In the genomic region with DNA sequence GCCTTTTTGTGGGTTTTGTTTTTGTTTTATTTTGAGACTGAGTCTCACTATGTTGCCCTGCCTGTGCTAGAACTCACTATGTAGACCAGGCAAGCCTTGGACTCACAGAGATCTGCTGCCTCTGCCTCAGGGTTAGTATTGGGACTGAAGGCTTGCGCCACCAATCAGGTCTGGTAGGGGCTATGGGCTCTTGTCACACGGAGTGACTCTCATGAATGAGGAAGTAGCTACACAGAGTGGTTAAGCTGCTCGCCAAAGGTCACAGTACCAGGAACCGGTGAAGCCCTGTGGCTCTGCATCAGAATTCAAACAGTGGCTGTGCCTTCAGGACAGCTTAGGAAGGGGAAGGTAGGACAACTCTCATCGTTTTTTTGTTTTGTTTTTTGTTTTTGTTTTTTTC, we compare ENCODE assay signal across 13 mouse cellular contexts. TPM values are rescaled to one million over a fixed set of nuclear protein-coding genes. Genes with fewer than 3 reads are reported as not detected.
DNase-seq lines count a peak whose midpoint lies in the region; ATAC-seq and TF ChIP-seq lines count a peak whose summit lies in the region.
"Had no signal": no experiment of that assay in that cellular context is flagged by ENCODE, and none has a peak within 500 bp of the region (broad histone marks: within the 10 kb centered on the region; RNA-seq: fewer than 3 reads in every experiment).

No protein-coding gene starts in this region.

- WGBS in heart, embryonic 10.5 days = 57% methylated on average over 5 of the region's 5 CpGs
- 56% methylated on average over 5 of the region's 5 CpGs for WGBS in heart, embryonic 11.5 days (ENCODE audit: insufficient replicate concordance)

- DNase-seq in heart, embryonic 10.5 days (ENCODE audit: low spot score) = peak; percentile 71
- peak; percentile 74 for DNase-seq in MEL (ENCODE audit: low read depth, low spot score)
- peak; percentile 16 for DNase-seq in liver
- peak; percentile 48 to 69 for DNase-seq in monocyte, adult 2 months (ENCODE audit: low read depth in 1 of 2, low spot score in 2 of 2)
- no peak for DNase-seq in right cerebral cortex, postnatal 10 days (ENCODE audit: low spot score in 2 of 2)
- DNase-seq in heart, adult 18-20 months = no peak
- no peak for DNase-seq in cerebellum, postnatal 10 days
- DNase-seq: right cerebral cortex, postnatal 25 days had no signal

- no peak overlapping the region for H3K9ac ChIP-seq in heart, embryonic 11.5 days (ENCODE audit: low read depth, low read length)
- no peak overlapping the region; the same call in 1 of the 2 replicates for H3K9ac ChIP-seq in MEL (ENCODE audit: control insufficient read depth, low read depth, low read length, poor library complexity, severe bottlenecking)
- H3K9ac ChIP-seq: hindbrain, embryonic 15.5 days had no signal

- TF ChIP-seq RAD21 in MEL (IDR thresholded peaks at IDR 0.05; ENCODE audit: low read depth, low read length) = no peak

- TF ChIP-seq POLR2A in MEL (IDR thresholded peaks at IDR 0.05; ENCODE audit: control insufficient read depth in 1 of 2, insufficient read depth in 1 of 2, low read depth in 1 of 2, low read length in 2 of 2, poor library complexity in 1 of 2) = no peak

- TF ChIP-seq EP300 in MEL (IDR thresholded peaks at IDR 0.05; ENCODE audit: low read depth in 1 of 2, low read length in 2 of 2) = peak in 1 of 2 experiments; percentile 33; a peak in 1 of 4 replicates

- peaks cover 14% of the 10 kb centered on the region for H3K4me1 ChIP-seq in heart, embryonic 10.5 days
- H3K4me1 ChIP-seq in heart, embryonic 11.5 days (ENCODE audit: control insufficient read depth, insufficient read depth, low read length) = 0 out of 2 replicates have a peak, but pooled peaks cover 4% of the 10 kb centered on the region
- H3K4me1 ChIP-seq in MEL (ENCODE audit: control insufficient read depth in 1 of 2, insufficient read depth in 2 of 2, low read length in 2 of 2) = peaks cover 0 to 9% of the 10 kb centered on the region in 2 experiments; a peak in 3 of 4 replicates

- no peaks in the 10 kb centered on the region for H3K27me3 ChIP-seq in heart, embryonic 10.5 days (ENCODE audit: insufficient read depth, poor library complexity, severe bottlenecking)
- H3K27me3 ChIP-seq in heart, embryonic 11.5 days (ENCODE audit: control insufficient read depth, insufficient read depth, low read length) = peaks cover 2% of the 10 kb centered on the region; the same call in 1 of the 2 replicates
- no peaks in the 10 kb centered on the region for H3K27me3 ChIP-seq in MEL (ENCODE audit: control insufficient read depth in 1 of 2, insufficient read depth in 2 of 2, low read length in 2 of 2)
- H3K27me3 ChIP-seq: hindbrain, embryonic 15.5 days had no signal

- no peak for ATAC-seq in heart, embryonic 11.5 days (replicated peaks; ENCODE audit: insufficient number of reproducible peaks, low FRiP score, low TSS enrichment)

- no peaks in the 10 kb centered on the region for H3K36me3 ChIP-seq in heart, embryonic 10.5 days
- no peaks in the 10 kb centered on the region for H3K36me3 ChIP-seq in heart, embryonic 11.5 days (ENCODE audit: control insufficient read depth, insufficient read depth, low read length)
- no peaks in the 10 kb centered on the region for H3K36me3 ChIP-seq in MEL (ENCODE audit: control insufficient read depth in 1 of 2, insufficient read depth in 2 of 2, low read length in 2 of 2)
- H3K36me3 ChIP-seq: hindbrain, embryonic 15.5 days had no signal

- no peaks in the 10 kb centered on the region for H3K9me3 ChIP-seq in heart, embryonic 10.5 days
- H3K9me3 ChIP-seq in heart, embryonic 11.5 days (replicated peaks; ENCODE audit: control insufficient read depth, low read length) = no peaks in the 10 kb centered on the region
- H3K9me3 ChIP-seq in MEL (replicated peaks; ENCODE audit: insufficient read depth, low read length) = no peaks in the 10 kb centered on the region
- H3K9me3 ChIP-seq: hindbrain, embryonic 15.5 days had no signal

- no peak overlapping the region for H3K4me3 ChIP-seq in heart, embryonic 10.5 days
- no peak overlapping the region for H3K4me3 ChIP-seq in heart, embryonic 11.5 days (ENCODE audit: low read depth, low read length)
- H3K4me3 ChIP-seq in MEL (ENCODE audit: control insufficient read depth in 1 of 2, insufficient read depth in 1 of 2, low read depth in 2 of 2, low read length in 2 of 2) = no peak overlapping the region
- H3K4me3 ChIP-seq: hindbrain, embryonic 15.5 days; myocyte had no signal

- no peaks in the 10 kb centered on the region for H3K79me2 ChIP-seq in MEL (ENCODE audit: control insufficient read depth, insufficient read depth, low read length, poor library complexity)

- H3K27ac ChIP-seq in heart, embryonic 10.5 days = no peak overlapping the region
- no peak overlapping the region for H3K27ac ChIP-seq in heart, embryonic 11.5 days (ENCODE audit: low read depth, low read length)
- no peak overlapping the region for H3K27ac ChIP-seq in MEL (ENCODE audit: control insufficient read depth, low read depth, low read length)
- H3K27ac ChIP-seq: hindbrain, embryonic 15.5 days had no signal

- no peak for TF ChIP-seq CTCF in MEL (IDR thresholded peaks at IDR 0.05 in 2 of 3, conservative IDR thresholded peaks at IDR 0.05 in 1 of 3; ENCODE audit: control insufficient read depth in 1 of 3, insufficient read depth in 1 of 3, low read depth in 2 of 3, low read length in 3 of 3, poor library complexity in 1 of 3, severe bottlenecking in 1 of 3)

- no peak overlapping the region for H3K4me2 ChIP-seq in heart, embryonic 11.5 days
- H3K4me2 ChIP-seq: hindbrain, embryonic 15.5 days had no signal

TF ChIP-seq in MEL, 35 proteins besides CTCF, POLR2A, EP300 and RAD21:
- 0 out of 2 replicates have a peak, but pooled peaks have one; percentile 9 for TF ChIP-seq ETS1 (IDR thresholded peaks at IDR 0.05; ENCODE audit: low read depth, low read length)
- TF ChIP-seq USF2 (IDR thresholded peaks at IDR 0.05; ENCODE audit: borderline replicate concordance in 1 of 2, insufficient read depth in 1 of 2, low read depth in 1 of 2, low read length in 2 of 2) = no peak
- peak; percentile 72 for TF ChIP-seq ELF1 (IDR thresholded peaks at IDR 0.05; ENCODE audit: low read depth, low read length)

RNA-seq across cellular contexts. Expression of gene Dao, which starts 4.1 kb away (rescaled TPM):
- polyA plus RNA-seq in heart, embryonic 10.5 days (2016; fragmentation: Nextera tagmentation; extraction: Ambion mirVana) = not detected in 2 replicates
- not detected in 2 replicates for polyA plus RNA-seq in heart, embryonic 11.5 days (2014; fragmentation: Nextera tagmentation; extraction: Ambion mirVana)
- total RNA-seq in MEL (2012; rRNA removed) = not detected in 2 replicates
- polyA plus RNA-seq in MEL (2012; ENCODE audit: insufficient read depth in 1 of 2, insufficient read length in 2 of 2, low read depth in 1 of 2, low replicate concordance in 2 of 2, missing spikeins in 1 of 2) = under 1 TPM in 1 of 2 experiments, not detected in 1; 0.04 TPM
- not detected for total RNA-seq in heart, adult 18-20 months (2021)
- total RNA-seq: gastrocnemius, postnatal 4 days; left cerebral cortex, adult 18-20 months had no signal
- polyA plus RNA-seq: myocyte had no signal

RNA-seq across cellular contexts. Expression of gene Ssh1, which starts 5.7 kb away (rescaled TPM):
- 16.7 and 18.3 TPM in 2 replicates for polyA plus RNA-seq in heart, embryonic 10.5 days (2016; fragmentation: Nextera tagmentation; extraction: Ambion mirVana)
- 18.2 and 35.8 TPM in 2 replicates for polyA plus RNA-seq in heart, embryonic 11.5 days (2014; fragmentation: Nextera tagmentation; extraction: Ambion mirVana)
- total RNA-seq in MEL (2012; rRNA removed) = 2.3 and 4.0 TPM in 2 replicates
- 1 to 10 TPM in 1 of 2 experiments, not detected in 1; 6.8 TPM for polyA plus RNA-seq in MEL (2012; ENCODE audit: insufficient read depth in 1 of 2, insufficient read length in 2 of 2, low read depth in 1 of 2, low replicate concordance in 2 of 2, missing spikeins in 1 of 2)
- 10 to 100 TPM; 13.5 to 13.6 TPM for total RNA-seq in heart, adult 18-20 months (2021)

Comparison
In these comparisons a context has a peak if more than half of its experiments do, and no peak if none do; other contexts are left out.
1. DNase-seq: peak in heart, embryonic 10.5 days (single experiment), MEL (single experiment), liver (single experiment) and monocyte, adult 2 months (2 of 2); none in right cerebral cortex, postnatal 10 days (0 of 2), heart, adult 18-20 months (0 of 2) and cerebellum, postnatal 10 days (0 of 2).